8 mouse cellular contexts compared by ENCODE assay signal in genomic region chrX:102504179-102504578, GRCm38 (mm10). TPM values are rescaled to one million over a fixed set of nuclear protein-coding genes. Genes with fewer than 3 reads are reported as not detected.
DNase-seq lines count a peak whose midpoint lies in the region; ATAC-seq and TF ChIP-seq lines count a peak whose summit lies in the region.

No protein-coding gene starts in this region.

- H3K27me3 ChIP-seq in kidney, adult 2 months (replicated peaks; ENCODE audit: control insufficient read depth, insufficient read depth, low read length), result no peaks in the 10 kb centered on the region
- H3K27me3 ChIP-seq in hindbrain, embryonic 12.5 days, result peaks cover 6% of the 10 kb centered on the region
- 0 out of 2 replicates have a peak, but pooled peaks cover 2% of the 10 kb centered on the region for H3K27me3 ChIP-seq in midbrain, embryonic 14.5 days (ENCODE audit: control insufficient read depth, insufficient read depth, low read length)

- H3K4me3 ChIP-seq in kidney, adult 2 months (ENCODE audit: insufficient read depth, low read depth, low read length), result peak overlapping the region; percentile 99
- peak overlapping the region; percentile 49 for H3K4me3 ChIP-seq in hindbrain, embryonic 12.5 days
- H3K4me3 ChIP-seq in midbrain, embryonic 14.5 days (replicated peaks; ENCODE audit: low read depth, low read length), result peak overlapping the region; percentile 47

- no peak overlapping the region for H3K27ac ChIP-seq in kidney, adult 2 months (ENCODE audit: insufficient read depth, low read depth, low read length)
- no peak overlapping the region for H3K27ac ChIP-seq in hindbrain, embryonic 12.5 days
- no peak overlapping the region for H3K27ac ChIP-seq in midbrain, embryonic 14.5 days (replicated peaks; ENCODE audit: low read depth, low read length)

- H3K9me3 ChIP-seq in hindbrain, embryonic 12.5 days (replicated peaks), result no peaks in the 10 kb centered on the region
- H3K9me3 ChIP-seq in midbrain, embryonic 14.5 days (ENCODE audit: control insufficient read depth, low read length), result no peaks in the 10 kb centered on the region

- no peak overlapping the region for H3K9ac ChIP-seq in hindbrain, embryonic 12.5 days
- peak overlapping the region; percentile 43; the same call in 1 of the 2 replicates for H3K9ac ChIP-seq in midbrain, embryonic 14.5 days (replicated peaks; ENCODE audit: low read length)

- no peak for TF ChIP-seq CTCF in kidney, adult 2 months (conservative IDR thresholded peaks at IDR 0.05; ENCODE audit: insufficient read depth, insufficient read length, low read depth, low read length)

- H3K4me2 ChIP-seq in hindbrain, embryonic 12.5 days (replicated peaks), result peak overlapping the region; percentile 53
- peak overlapping the region; percentile 56 for H3K4me2 ChIP-seq in midbrain, embryonic 14.5 days (ENCODE audit: low read length)

- WGBS in kidney, adult 2 months, result 11% methylated on average over 10 of the region's 10 CpGs
- WGBS in hindbrain, embryonic 12.5 days, result 31% methylated on average over 10 of the region's 10 CpGs
- 30% methylated on average over 10 of the region's 10 CpGs for WGBS in midbrain, embryonic 14.5 days

- no peaks in the 10 kb centered on the region for H3K36me3 ChIP-seq in kidney, adult 2 months (ENCODE audit: control insufficient read depth, insufficient read depth, low read length)
- no peaks in the 10 kb centered on the region for H3K36me3 ChIP-seq in hindbrain, embryonic 12.5 days
- no peaks in the 10 kb centered on the region for H3K36me3 ChIP-seq in midbrain, embryonic 14.5 days (ENCODE audit: control insufficient read depth, insufficient read depth, low read length)

- TF ChIP-seq POLR2A in kidney, adult 2 months (IDR thresholded peaks at IDR 0.05; ENCODE audit: low read depth, low read length), result no peak

- ATAC-seq in hindbrain, embryonic 12.5 days (ENCODE audit: low FRiP score), result 0 out of 2 replicates have a peak, but pooled peaks have one; percentile 14
- no peak for ATAC-seq in midbrain, embryonic 14.5 days (ENCODE audit: low FRiP score, low TSS enrichment)

- no peaks in the 10 kb centered on the region for H3K4me1 ChIP-seq in kidney, adult 2 months (ENCODE audit: control insufficient read depth, insufficient read depth, low read length)
- H3K4me1 ChIP-seq in hindbrain, embryonic 12.5 days, result no peaks in the 10 kb centered on the region
- H3K4me1 ChIP-seq in midbrain, embryonic 14.5 days (ENCODE audit: control insufficient read depth, insufficient read depth, low read length), result 0 out of 2 replicates have a peak, but pooled peaks cover 3% of the 10 kb centered on the region

- DNase-seq in kidney, adult 2 months, result no peak
- DNase-seq in kidney, postnatal 14 days, result no peak
- peak; percentile 5 for DNase-seq in MEL-GATA-1-ER (ENCODE audit: extremely low read depth, low read depth)
- no peak for DNase-seq in midbrain, embryonic 14.5 days
- DNase-seq in gastrocnemius, postnatal 10 days, result no peak
- DNase-seq in layer of hippocampus, adult 9-11 months, result no peak
- no peak for DNase-seq in thymus, postnatal 0 days (ENCODE audit: low spot score)

RNA-seq across cellular contexts. Expression of gene Hdac8, which starts 1.0 kb away (rescaled TPM):
- 4.8 and 5.5 TPM in 2 replicates for polyA plus RNA-seq in kidney, adult 2 months (2012; rRNA removed)
- 9.5 and 9.7 TPM in 2 replicates for polyA plus RNA-seq in hindbrain, embryonic 12.5 days (2016; fragmentation: Nextera tagmentation; extraction: Ambion mirVana)
- 2.2 and 2.6 TPM in 2 replicates for polyA plus RNA-seq in midbrain, embryonic 14.5 days (2014; fragmentation: Nextera tagmentation; extraction: Ambion mirVana)
- 1 to 10 TPM; 3.2 to 4.9 TPM for total RNA-seq in gastrocnemius, postnatal 10 days (2021)
- 11.0 and 11.2 TPM in 2 replicates for polyA plus RNA-seq in thymus, postnatal 0 days (2015; fragmentation: Nextera tagmentation; extraction: Ambion mirVana)

Comparison
In these comparisons a context has a peak if more than half of its experiments do, and no peak if none do; other contexts are left out.
1. H3K4me3 ChIP-seq: peak in every context shown above with its lines; median percentile 99 in kidney, adult 2 months; 49 in hindbrain, embryonic 12.5 days; 47 in midbrain, embryonic 14.5 days.